Mouse (Mus musculus): ENCODE data around the gene Tlx2.

GRCm38 (mm10) chr6:83098411-83098810 lies 28.3 kb upstream of the Tlx2 start:
- TF ChIP-seq CTCF (IDR thresholded peaks at IDR 0.05; ENCODE audit: low read depth, low read length) (no peak), GATA1 (IDR thresholded peaks at IDR 0.05; ENCODE audit: borderline replicate concordance, low read length) (no peak), TAL1 (conservative IDR thresholded peaks at IDR 0.05; ENCODE audit: low read depth, low read length) (no peak), POLR2AphosphoS5 (IDR thresholded peaks at IDR 0.05; ENCODE audit: insufficient replicate concordance, low read depth, low read length) (no peak), GATA2 (IDR thresholded peaks at IDR 0.05; ENCODE audit: borderline replicate concordance, low read depth, low read length) (no peak)
